Mouse (Mus musculus) left cerebral cortex, postnatal 36 days (tissue): ENCODE measurements at regions not wholly inside any gene's neighbourhood (a gene's known extent, or its start where the extent isn't known, plus 50 kb on each side); places are given as distances from the start of the nearest gene placed in this dataset.

ENCODE experiments used
- DNase-seq, 2 experiments: peaks; one replicate each; pipeline ENCODE4 v3.0.0; 2021 to 2022; ENCODE audit warnings: low spot score in 2 of 2, mixed read lengths in 1 of 2
- intact Hi-C: fragments of 180-260 bp; cut with DNase I; formaldehyde crosslinking; loops from one replicate; pipeline ENCODE4 v1.15.1; 2025

GRCm38 (mm10) chr11:17460024-17460919, 202.9 kb downstream of the C1d start:
- DNase-seq: peak in 1 of 2 experiments; percentile 6
- intact Hi-C loops: loop anchor here (10.0 kb wide), 1 partner anchor 1565 kb away; no protein-coding TSS in a partner anchor

GRCm38 (mm10) chr11:17460920-17461279, 203.5 kb downstream of the C1d start:
- intact Hi-C loops: loop anchor here (10.0 kb wide), 1 partner anchor 1564 kb away; no protein-coding TSS in a partner anchor
- no peak for DNase-seq

- intact Hi-C loops: loop anchor here (10.0 kb wide), 1 partner anchor 1563 kb away; no protein-coding TSS in a partner anchor
Observed at GRCm38 (mm10) chr11:17461701-17462100, 204.3 kb downstream of the C1d start.

GRCm38 (mm10) chr11:17464875-17465274, 207.5 kb downstream of the C1d start:
- intact Hi-C loops: loop anchor here (10.0 kb wide), 1 partner anchor 1560 kb away; no protein-coding TSS in a partner anchor
- DNase-seq: no peak

More at GRCm38 (mm10) chr11:17461701-17462100, 204.3 kb downstream of the C1d start:
- no peak for DNase-seq

GRCm38 (mm10) chr11:17468431-17469165, 211.2 kb downstream of the C1d start:
- no peak for DNase-seq
- intact Hi-C loops: loop anchor here (10.0 kb wide), 1 partner anchor 1556 kb away; no protein-coding TSS in a partner anchor

GRCm38 (mm10) chr11:17481436-17481996, 224.1 kb downstream of the C1d start:
- intact Hi-C loops: no loop called here
- no peak for DNase-seq

GRCm38 (mm10) chr11:17483849-17484441, 226.6 kb downstream of the C1d start:
- no peak for DNase-seq
- intact Hi-C loops: no loop called here

- DNase-seq: no peak
- intact Hi-C loops: no loop called here
Observed at GRCm38 (mm10) chr11:17501120-17502043, 244.0 kb downstream of the C1d start.

GRCm38 (mm10) chr11:17502052-17502451, 244.7 kb downstream of the C1d start:
- intact Hi-C loops: no loop called here
- DNase-seq: no peak

GRCm38 (mm10) chr11:17522220-17522919, 265.0 kb downstream of the C1d start:
- intact Hi-C loops: no loop called here
- DNase-seq: no peak

GRCm38 (mm10) chr11:17523329-17523728, 265.9 kb downstream of the C1d start:
- intact Hi-C loops: no loop called here
- no peak for DNase-seq

- DNase-seq: no peak
- intact Hi-C loops: no loop called here
Observed at GRCm38 (mm10) chr11:17524985-17525775, 267.8 kb downstream of the C1d start.

- intact Hi-C loops: no loop called here
- no peak for DNase-seq
Observed at GRCm38 (mm10) chr11:17526476-17526875, 269.1 kb downstream of the C1d start.

- intact Hi-C loops: no loop called here
- DNase-seq: no peak
Observed at GRCm38 (mm10) chr11:17528609-17529008, 271.2 kb downstream of the C1d start.

GRCm38 (mm10) chr11:17533706-17534105, 276.3 kb downstream of the C1d start:
- intact Hi-C loops: no loop called here
- no peak for DNase-seq

- intact Hi-C loops: no loop called here
- DNase-seq: no peak
Observed at GRCm38 (mm10) chr11:17546286-17546685, 288.9 kb downstream of the C1d start.

- DNase-seq: no peak
- intact Hi-C loops: no loop called here
Observed at GRCm38 (mm10) chr11:17549148-17549547, 291.8 kb downstream of the C1d start.
